Mouse (Mus musculus) heart, adult 2 months (tissue): ENCODE results near the gene Mef2c.

Source experiments
- CTCF ChIP-seq: fragments of 200-600 bp; IDR thresholded peaks from 2 replicates; pipeline ENCODE4 v1.8.1; 2022; ENCODE audit warnings: antibody characterized with exemption, mild to moderate bottlenecking, moderate library complexity
- EP300 ChIP-seq: fragments of 200-500 bp; IDR thresholded peaks from 2 replicates; pipeline ENCODE4 v1.6.1; 2011; ENCODE audit warnings: low read depth, low read length, control low read depth; ENCODE audit not compliant: insufficient read depth

DNA sequence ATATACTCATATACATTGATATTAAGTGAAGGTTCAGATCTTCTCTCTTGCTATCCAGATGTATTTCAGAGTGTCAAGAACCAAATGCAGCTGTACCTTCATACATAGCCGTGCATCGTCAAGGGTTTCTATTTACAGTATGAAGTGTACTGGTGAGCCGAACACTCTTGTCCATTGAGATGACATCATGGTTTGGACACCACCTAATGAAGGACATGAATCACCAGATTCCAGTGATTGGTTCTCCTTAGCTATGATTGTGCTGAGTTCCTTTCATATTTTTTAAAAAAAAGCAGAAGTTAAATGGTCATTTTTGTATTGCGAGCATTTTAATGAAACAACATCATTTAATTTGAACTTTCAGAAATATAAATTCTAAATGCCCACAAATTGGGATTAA is 97.9 kb downstream of the Mef2c start:
- TF ChIP-seq CTCF: no peak
- no peak for TF ChIP-seq EP300
